23 mouse cellular contexts compared by ENCODE assay signal in the genomic region with DNA sequence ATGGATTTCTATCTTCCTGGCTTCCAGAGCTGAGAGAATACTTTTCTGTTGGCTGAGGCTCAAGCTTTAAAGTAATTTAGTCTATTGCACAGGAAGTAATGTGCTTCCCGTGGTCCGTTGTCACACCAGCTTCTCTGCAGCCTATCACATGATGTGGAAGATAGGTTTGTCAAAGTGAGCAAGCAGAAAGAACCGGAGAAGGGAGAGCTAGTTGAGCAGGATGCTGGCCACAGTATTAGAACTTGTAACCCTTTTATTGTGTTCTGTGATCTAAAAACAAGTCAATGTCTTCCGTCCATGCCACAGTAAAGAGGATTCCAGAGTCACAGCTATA. TPM values are rescaled to one million over a fixed set of nuclear protein-coding genes. Genes with fewer than 3 reads are reported as not detected.
A peak's percentile ranks its signal among the peaks of the same experiment; 100 is the strongest.
DNase-seq lines count a peak whose midpoint lies in the region; ATAC-seq and TF ChIP-seq lines count a peak whose summit lies in the region.
"Had no signal": no experiment of that assay in that cellular context is flagged by ENCODE, and none has a peak within 500 bp of the region (broad histone marks: within the 10 kb centered on the region; RNA-seq: fewer than 3 reads in every experiment).

No protein-coding gene starts in this region.

- TF ChIP-seq CTCF in kidney, postnatal 0 days (IDR thresholded peaks at IDR 0.05; ENCODE audit: low read depth) = no peak
- TF ChIP-seq CTCF in kidney, adult 2 months (conservative IDR thresholded peaks at IDR 0.05; ENCODE audit: insufficient read depth, insufficient read length, low read depth, low read length) = no peak

- peaks cover 38% of the 10 kb centered on the region for H3K4me1 ChIP-seq in heart, embryonic 12.5 days (replicated peaks)
- H3K4me1 ChIP-seq in kidney, postnatal 0 days (replicated peaks; ENCODE audit: insufficient read depth, low read length) = no peaks in the 10 kb centered on the region
- H3K4me1 ChIP-seq in kidney, adult 2 months (ENCODE audit: control insufficient read depth, insufficient read depth, low read length) = no peaks in the 10 kb centered on the region
- H3K4me1 ChIP-seq: embryonic facial prominence, embryonic 13.5 days; liver, embryonic 15.5 days had no signal

- 28% methylated on average over 4 of the region's 4 CpGs for WGBS in heart, embryonic 12.5 days
- 44% methylated on average over 4 of the region's 4 CpGs for WGBS in kidney, postnatal 0 days
- WGBS in kidney, adult 2 months = 42% methylated on average over 4 of the region's 4 CpGs

- peak overlapping the region; percentile 6; the same call in 1 of the 2 replicates for H3K27ac ChIP-seq in heart, embryonic 12.5 days (ENCODE audit: poor library complexity, severe bottlenecking)
- no peak overlapping the region for H3K27ac ChIP-seq in kidney, postnatal 0 days
- H3K27ac ChIP-seq in kidney, adult 2 months (ENCODE audit: insufficient read depth, low read depth, low read length) = no peak overlapping the region
- H3K27ac ChIP-seq: embryonic facial prominence, embryonic 13.5 days; forebrain, embryonic 15.5 days; layer of hippocampus, adult 2 months; liver, embryonic 15.5 days; stomach, postnatal 0 days had no signal

- H3K27me3 ChIP-seq in heart, embryonic 12.5 days (replicated peaks) = no peaks in the 10 kb centered on the region
- H3K27me3 ChIP-seq in kidney, postnatal 0 days (ENCODE audit: insufficient read depth, low read length) = no peaks in the 10 kb centered on the region
- no peaks in the 10 kb centered on the region for H3K27me3 ChIP-seq in kidney, adult 2 months (replicated peaks; ENCODE audit: control insufficient read depth, insufficient read depth, low read length)
- H3K27me3 ChIP-seq: embryonic facial prominence, embryonic 13.5 days; forebrain, embryonic 15.5 days; liver, embryonic 15.5 days had no signal

- H3K4me3 ChIP-seq in heart, embryonic 12.5 days = no peak overlapping the region
- H3K4me3 ChIP-seq in kidney, postnatal 0 days (replicated peaks; ENCODE audit: low read depth, low read length) = no peak overlapping the region
- H3K4me3 ChIP-seq in kidney, adult 2 months (ENCODE audit: insufficient read depth, low read depth, low read length) = no peak overlapping the region
- H3K4me3 ChIP-seq: embryonic facial prominence, embryonic 13.5 days; forebrain, embryonic 15.5 days; layer of hippocampus, adult 2 months; liver, embryonic 15.5 days had no signal

- H3K36me3 ChIP-seq in heart, embryonic 12.5 days = no peaks in the 10 kb centered on the region
- H3K36me3 ChIP-seq in kidney, postnatal 0 days (ENCODE audit: insufficient read depth, low read length) = no peaks in the 10 kb centered on the region
- H3K36me3 ChIP-seq in kidney, adult 2 months (ENCODE audit: control insufficient read depth, insufficient read depth, low read length) = no peaks in the 10 kb centered on the region
- H3K36me3 ChIP-seq: embryonic facial prominence, embryonic 13.5 days; forebrain, embryonic 15.5 days; liver, embryonic 15.5 days had no signal

- no peak for ATAC-seq in heart, embryonic 12.5 days (ENCODE audit: insufficient number of reproducible peaks, low FRiP score)
- no peak for ATAC-seq in kidney, postnatal 0 days (replicated peaks; ENCODE audit: low FRiP score, low read depth)
- ATAC-seq in hematopoietic stem cell, adult 5-6 weeks (replicated peaks in 1 of 2; ENCODE audit: insufficient read depth in 1 of 2, low FRiP score in 2 of 2, low TSS enrichment in 1 of 2, low read depth in 1 of 2, poor library complexity in 2 of 2, severe bottlenecking in 2 of 2) = peak; percentile 80 to 85
- ATAC-seq: forebrain, embryonic 15.5 days; hindbrain, embryonic 16.5 days; intestine, postnatal 0 days; midbrain, embryonic 16.5 days had no signal

- DNase-seq in heart, adult 11 months = no peak
- peak; percentile 30 for DNase-seq in kidney, postnatal 0 days (ENCODE audit: low spot score)
- no peak for DNase-seq in kidney, adult 2 months
- peak; percentile 28 for DNase-seq in 416B (ENCODE audit: low read depth)
- DNase-seq in ovary, postnatal 36 days (ENCODE audit: low spot score) = no peak
- DNase-seq in left cerebral cortex, adult 18-20 months (ENCODE audit: low spot score in 2 of 2) = no peak
- DNase-seq: cerebellum, adult 9-10 months; gastrocnemius, postnatal 14 days; layer of hippocampus, postnatal 36 days; lung, postnatal 4 days had no signal

- no peaks in the 10 kb centered on the region for H3K9me3 ChIP-seq in heart, embryonic 12.5 days (replicated peaks)
- H3K9me3 ChIP-seq in kidney, postnatal 0 days (replicated peaks; ENCODE audit: low read length) = no peaks in the 10 kb centered on the region
- H3K9me3 ChIP-seq: embryonic facial prominence, embryonic 13.5 days; forebrain, embryonic 15.5 days; liver, embryonic 15.5 days had no signal

- peak overlapping the region; percentile 51 for H3K4me2 ChIP-seq in heart, embryonic 12.5 days
- no peak overlapping the region for H3K4me2 ChIP-seq in kidney, postnatal 0 days (ENCODE audit: low read length)
- H3K4me2 ChIP-seq: embryonic facial prominence, embryonic 13.5 days; forebrain, embryonic 15.5 days; liver, embryonic 15.5 days had no signal

- no peak overlapping the region for H3K9ac ChIP-seq in heart, embryonic 12.5 days
- H3K9ac ChIP-seq in kidney, postnatal 0 days (ENCODE audit: low read depth, low read length) = no peak overlapping the region
- H3K9ac ChIP-seq: embryonic facial prominence, embryonic 13.5 days; forebrain, embryonic 15.5 days; liver, embryonic 15.5 days had no signal

- TF ChIP-seq POLR2A in kidney, adult 2 months (IDR thresholded peaks at IDR 0.05; ENCODE audit: low read depth, low read length) = no peak

RNA-seq across cellular contexts. Expression of gene Rgs8, which starts 50.2 kb away (rescaled TPM):
- polyA plus RNA-seq in heart, embryonic 12.5 days (2016; fragmentation: Nextera tagmentation; extraction: Ambion mirVana) = 0.90 and 1.1 TPM in 2 replicates
- 0.03 and 0.23 TPM in 2 replicates for polyA plus RNA-seq in kidney, postnatal 0 days (2015; fragmentation: Nextera tagmentation; extraction: Ambion mirVana)
- polyA plus RNA-seq in kidney, adult 2 months (2012; rRNA removed) = 0.02 and 0.03 TPM in 2 replicates
- total RNA-seq in hematopoietic stem cell, adult 5-6 weeks (2017) = 0.44 and 3.6 TPM in 2 replicates
- 10 to 100 TPM; 60.4 to 61.1 TPM for total RNA-seq in left cerebral cortex, adult 18-20 months (2021)
- total RNA-seq: adrenal gland, adult 18-20 months; heart, postnatal 10 days had no signal
- polyA plus RNA-seq: urinary bladder, adult 2 months had no signal

RNA-seq across cellular contexts. Expression of gene Npl, which starts 52.8 kb away (rescaled TPM):
- 6.6 and 7.4 TPM in 2 replicates for polyA plus RNA-seq in heart, embryonic 12.5 days (2016; fragmentation: Nextera tagmentation; extraction: Ambion mirVana)
- polyA plus RNA-seq in kidney, postnatal 0 days (2015; fragmentation: Nextera tagmentation; extraction: Ambion mirVana) = 35.2 and 40.4 TPM in 2 replicates
- polyA plus RNA-seq in kidney, adult 2 months (2012; rRNA removed) = 33.7 and 41.2 TPM in 2 replicates
- total RNA-seq in hematopoietic stem cell, adult 5-6 weeks (2017) = 17.2 and 26.1 TPM in 2 replicates
- total RNA-seq in left cerebral cortex, adult 18-20 months (2021) = 1 to 10 TPM; 5.3 to 5.4 TPM

Comparison
In these comparisons a context has a peak if more than half of its experiments do, and no peak if none do; other contexts are left out.
1. DNase-seq: peak in kidney, postnatal 0 days (single experiment) and 416B (single experiment); none in heart, adult 11 months (single experiment), kidney, adult 2 months (single experiment), ovary, postnatal 36 days (single experiment) and left cerebral cortex, adult 18-20 months (0 of 2).
2. ATAC-seq: peak in hematopoietic stem cell, adult 5-6 weeks (2 of 2); none in heart, embryonic 12.5 days (single experiment) and kidney, postnatal 0 days (single experiment).